Mouse (Mus musculus): Measurements from ENCODE around the gene Eml1.

DNA sequence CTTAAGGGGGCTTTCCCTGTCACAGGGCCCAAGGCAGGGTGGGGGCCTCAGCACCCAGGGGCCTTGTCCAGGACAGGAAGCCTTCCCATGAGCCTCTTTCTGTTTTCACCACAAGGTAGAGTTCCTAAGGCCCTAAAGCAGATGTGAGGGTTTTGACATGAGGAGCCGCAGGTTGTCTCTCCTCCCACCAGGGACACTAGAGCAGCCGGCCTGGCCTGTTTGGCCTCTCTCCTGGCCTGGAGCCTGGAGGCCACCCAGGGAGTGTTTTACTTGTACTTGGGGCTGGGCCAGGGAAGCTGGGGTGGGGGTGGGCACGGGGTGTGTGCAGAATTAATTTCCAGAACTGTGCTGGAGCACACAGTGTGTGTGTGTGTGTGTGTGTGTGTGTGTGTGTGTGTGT is 5.4 kb upstream of the Eml1 start:
- no peak for TF ChIP-seq CTCF (IDR thresholded peaks at IDR 0.05; ENCODE audit: low read depth, low read length)
- TF ChIP-seq POLR2A (IDR thresholded peaks at IDR 0.05; ENCODE audit: borderline replicate concordance, low read depth, low read length): no peak
